Mouse (Mus musculus) adrenal gland, adult 2 months (tissue): ENCODE results near the gene Mif. TPM values are rescaled to one million over a fixed set of nuclear protein-coding genes. Genes with fewer than 3 reads are reported as not detected.
A peak's percentile ranks its signal among the peaks of the same experiment; 100 is the strongest.
"Not testable (repeated sequence)": the region's sequence is repeated elsewhere in the genome, so short reads cannot be mapped to it uniquely, and the experiment has no call there.

Experiments used
- DNase-seq: peaks from one replicate; pipeline ENCODE4 v3.0.0; 2021
- polyA plus RNA-seq: library from polyadenylated mRNA; depleted of rRNA; stranded (reverse); fragments of >200 nt; gene quantifications from 2 replicates; pipeline ENCODE4 v1.2.3, GENCODE M21; 2012
- total RNA-seq, 2 experiments: library from RNA; stranded (reverse); gene quantifications; 2 replicates each; pipeline ENCODE4 v1.2.3; 2021

Mif gene
- total and polyA plus RNA-seq, 3 experiments = 268 to 1,719 (median 376) TPM

DNA sequence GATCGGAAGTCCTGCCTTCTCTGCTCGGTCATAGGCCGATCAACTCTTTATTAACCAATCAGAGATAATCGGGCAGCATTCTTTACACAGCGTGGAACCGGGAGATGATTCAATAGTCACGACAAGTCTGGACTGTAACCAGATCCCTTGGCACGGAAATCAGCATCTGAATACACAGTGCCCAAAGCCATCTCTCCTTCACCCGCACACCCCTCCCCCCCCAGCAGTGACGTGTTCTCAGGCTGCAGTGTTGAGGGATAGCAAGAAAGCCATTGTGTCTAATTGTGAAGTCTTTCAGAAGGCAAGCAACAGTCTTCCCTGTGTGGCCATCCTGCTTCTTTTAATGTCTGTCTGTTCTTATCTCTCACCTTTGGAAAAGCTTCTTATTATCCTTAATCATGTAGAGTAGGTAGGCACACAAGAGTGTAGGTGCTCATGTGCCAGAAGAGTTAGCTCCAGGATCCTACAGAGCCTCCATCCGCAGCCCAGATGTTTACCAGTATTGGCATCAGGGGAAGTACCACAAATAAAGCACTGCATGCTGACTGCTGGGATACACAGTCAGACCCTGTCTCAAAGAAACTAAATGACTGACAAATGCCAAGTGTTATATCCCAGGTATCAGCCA lies 13.0 kb upstream of the Mif start:
- peak; percentile 92 for DNase-seq

DNA sequence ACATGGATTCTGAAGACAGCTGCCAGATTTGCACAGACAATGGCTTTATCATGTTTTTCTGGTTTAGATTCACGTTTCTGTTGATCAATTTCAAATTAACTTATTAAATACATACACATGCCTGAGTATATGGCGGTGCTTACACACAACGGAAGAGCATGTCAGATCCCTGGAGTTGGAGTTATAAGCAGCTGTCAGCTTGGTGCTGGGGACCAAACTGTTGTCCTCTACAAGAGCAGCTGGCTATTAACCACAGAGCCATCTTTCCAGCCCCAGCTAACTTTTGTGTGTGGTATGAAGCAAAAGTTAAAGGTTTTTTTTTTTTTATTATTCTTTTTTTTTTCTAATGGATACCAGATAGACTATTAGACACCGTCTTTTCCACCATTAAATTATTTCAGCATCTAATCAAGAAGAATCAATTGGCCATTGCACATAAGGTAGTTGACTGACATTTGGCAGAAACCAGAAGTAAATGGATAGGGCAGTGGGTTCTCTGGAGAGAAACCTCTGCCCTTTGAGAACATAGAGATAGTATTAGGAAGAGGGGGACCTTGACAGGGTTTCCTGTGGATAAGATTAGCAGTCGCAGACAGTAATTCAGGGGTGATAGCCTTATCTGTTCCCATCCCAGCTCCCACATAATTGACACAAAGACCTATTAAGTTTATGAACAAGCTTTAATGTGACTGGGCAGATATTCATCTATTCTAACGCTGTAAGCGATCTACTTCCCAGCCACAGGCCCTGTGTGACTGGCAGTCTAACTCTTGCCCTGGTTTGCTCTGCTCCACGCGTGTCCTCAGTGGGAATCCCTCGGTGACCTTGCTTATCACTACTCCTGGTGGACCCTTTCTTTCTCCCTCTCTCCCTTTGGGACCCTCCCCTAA lies 12.2 kb upstream of the Mif start:
- no peak for DNase-seq

DNA sequence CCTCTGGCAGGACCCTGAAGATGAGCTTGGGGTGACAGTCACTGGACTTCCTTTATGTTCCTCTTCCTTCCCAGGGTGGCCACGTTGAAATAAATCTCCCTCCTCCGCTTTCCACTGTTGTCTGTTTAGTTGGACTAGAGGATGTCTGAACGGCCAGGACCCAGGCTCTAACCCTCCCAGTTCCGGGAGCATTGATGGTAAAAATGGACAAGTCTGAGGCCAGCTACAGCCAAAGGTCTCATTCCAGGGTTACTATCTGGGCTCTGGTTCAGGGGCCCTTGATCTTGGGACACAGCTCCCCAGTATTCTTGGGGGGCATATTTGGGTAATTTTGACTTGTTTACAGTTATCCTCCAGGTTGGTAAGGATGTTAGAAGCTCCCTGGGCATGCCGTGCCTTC lies 1.5 kb upstream of the Mif start:
- DNase-seq = no peak

DNA sequence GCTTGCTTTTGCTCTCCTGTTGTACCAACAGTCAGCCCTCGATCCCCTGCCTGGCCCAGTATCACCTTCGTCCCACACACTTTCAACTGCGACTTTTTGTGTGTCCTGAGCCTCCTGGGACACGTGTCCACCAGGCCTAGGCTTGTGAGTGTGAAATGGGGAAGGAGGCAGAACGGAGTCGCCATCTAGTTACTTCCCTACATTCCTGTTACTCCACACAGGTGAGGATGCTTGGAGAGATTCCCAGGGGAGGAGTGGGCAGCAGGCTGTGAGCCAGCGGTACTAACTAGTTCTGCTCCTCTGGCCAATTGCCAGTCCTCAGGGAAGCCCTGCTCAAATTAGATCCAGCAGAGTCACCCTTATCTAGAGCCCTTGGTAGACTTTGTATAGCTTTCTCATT lies 706 bp upstream of the Mif start:
- DNase-seq = no peak

DNA sequence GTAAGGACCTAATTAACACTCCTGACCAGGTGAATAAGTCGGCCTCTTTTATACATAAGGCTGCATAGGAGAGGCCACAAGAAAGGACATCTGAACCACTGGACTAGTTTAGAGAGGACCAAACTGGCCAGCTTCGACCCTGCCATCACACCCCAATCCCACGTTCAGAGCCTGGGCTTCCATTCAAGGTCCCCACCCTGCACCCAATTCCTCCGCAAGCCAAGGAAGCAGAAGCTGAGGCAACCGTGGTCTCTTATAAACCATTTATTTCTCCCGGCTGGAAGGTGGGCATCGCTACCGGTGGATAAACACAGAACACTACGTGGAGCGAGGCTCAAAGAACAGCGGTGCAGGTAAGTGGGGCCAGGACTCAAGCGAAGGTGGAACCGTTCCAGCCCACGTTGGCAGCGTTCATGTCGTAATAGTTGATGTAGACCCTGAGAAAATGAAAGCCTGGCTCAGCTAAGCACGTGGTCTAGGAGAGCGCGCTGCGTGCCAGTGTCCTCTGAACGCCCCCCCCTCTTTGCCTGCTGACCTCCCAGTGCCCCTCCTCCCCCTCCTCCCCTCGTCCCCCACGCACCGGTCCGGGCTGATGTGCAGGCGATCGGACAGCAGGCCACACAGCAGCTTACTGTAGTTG lies 813 bp downstream of the Mif start:
- DNase-seq = peak; percentile 49

DNA sequence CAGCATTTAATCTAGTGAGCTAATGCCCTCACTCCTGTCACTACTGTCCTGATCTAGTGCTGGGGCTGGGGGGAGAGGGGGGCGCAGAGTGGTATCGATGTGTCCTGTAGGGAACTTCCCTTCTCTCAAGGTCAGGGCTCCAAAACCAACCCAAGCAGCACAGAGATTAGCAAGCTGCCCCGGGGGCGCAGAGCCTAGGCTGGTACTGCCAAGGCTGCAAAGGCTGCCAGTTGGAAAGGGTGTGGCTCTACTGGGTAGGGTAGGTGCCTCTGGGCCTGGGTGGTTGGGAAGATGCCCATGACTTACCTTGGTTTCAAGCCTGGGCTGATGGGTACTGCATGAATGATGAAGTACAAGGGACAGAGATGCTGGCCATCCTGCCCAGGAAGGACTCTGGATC lies 2.4 kb downstream of the Mif start:
- no peak for DNase-seq

DNA sequence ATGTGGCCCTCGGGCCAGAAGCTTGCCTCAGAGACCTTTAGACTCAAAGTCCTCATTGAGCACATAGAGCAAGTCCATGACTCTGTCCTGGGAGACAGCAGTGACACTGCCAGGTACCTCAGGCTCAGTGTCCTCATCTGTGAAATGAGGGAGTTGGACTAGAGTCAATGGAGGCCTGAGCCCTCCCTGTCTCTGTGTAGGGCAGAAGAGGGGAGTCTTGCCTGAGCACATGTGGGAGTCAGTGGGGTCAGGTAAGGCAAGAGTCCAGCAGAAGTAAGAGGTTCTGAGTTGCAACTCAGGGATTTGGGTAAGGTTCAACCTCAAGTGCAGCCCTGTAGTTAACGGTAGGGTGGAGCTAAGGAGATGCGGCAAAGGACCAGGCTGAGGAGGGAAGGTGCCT lies 3.1 kb downstream of the Mif start:
- no peak for DNase-seq

DNA sequence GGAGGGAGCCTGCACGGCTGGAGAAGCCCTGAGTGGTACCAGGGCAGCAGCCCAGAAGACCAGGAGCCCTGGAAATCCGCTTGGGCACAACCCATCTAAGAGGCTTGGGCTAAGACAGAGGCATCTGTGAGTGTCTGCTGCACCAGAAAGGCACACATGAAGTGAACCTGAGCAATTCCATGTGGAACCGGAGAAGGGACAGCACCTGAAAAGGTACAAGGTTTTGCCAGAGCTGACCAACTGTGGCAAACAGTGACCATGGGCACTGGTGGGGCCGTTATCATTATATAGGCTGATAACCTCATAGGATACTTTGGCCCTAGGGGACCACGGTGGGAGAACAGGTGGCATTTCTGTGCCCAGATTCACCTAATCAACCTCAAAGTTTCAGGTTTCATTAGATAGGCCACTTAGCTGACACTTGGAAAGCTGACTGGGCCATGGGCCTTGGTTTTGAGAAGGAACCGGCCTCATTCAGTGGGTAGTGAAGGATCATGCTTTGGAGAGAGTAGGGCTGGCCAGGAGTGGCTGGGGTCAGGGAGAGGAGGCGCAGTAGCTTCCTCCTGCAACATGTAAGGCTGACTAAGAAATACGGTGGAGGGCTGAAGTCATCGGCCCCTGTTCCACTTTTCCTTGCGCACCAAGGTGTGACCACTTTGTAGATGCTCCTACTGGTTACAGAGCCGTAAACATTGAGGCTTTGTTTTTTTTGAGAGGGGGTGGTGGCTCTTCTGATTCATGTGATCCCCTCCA lies 3.7 kb downstream of the Mif start:
- no peak for DNase-seq

DNA sequence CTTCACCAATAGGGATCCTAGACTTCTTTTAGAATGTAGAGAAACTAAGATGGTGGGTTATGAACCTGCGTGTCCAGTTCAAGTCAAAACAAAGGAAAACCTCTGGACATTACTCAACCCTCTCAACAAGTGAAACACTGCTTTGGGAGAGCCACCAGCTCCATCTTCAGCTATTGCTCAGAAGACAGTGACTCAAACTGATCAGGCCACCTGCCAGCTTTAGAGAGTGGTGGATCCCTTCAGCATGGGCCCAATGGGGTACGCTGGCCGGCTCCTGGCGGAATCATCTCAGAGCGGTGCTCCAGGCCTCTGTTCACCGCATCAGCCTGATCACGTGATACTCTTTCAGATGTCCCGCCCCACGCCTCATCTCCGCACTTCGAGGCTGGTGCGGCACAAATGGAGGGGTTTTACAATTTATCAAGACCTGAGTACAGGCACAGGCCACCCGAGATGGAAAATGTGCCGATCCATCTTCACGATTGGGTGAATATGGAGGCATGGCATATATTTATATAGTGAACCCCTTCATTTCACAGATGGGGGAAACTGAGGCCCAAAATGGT lies 4.5 kb downstream of the Mif start:
- no peak for DNase-seq

DNA sequence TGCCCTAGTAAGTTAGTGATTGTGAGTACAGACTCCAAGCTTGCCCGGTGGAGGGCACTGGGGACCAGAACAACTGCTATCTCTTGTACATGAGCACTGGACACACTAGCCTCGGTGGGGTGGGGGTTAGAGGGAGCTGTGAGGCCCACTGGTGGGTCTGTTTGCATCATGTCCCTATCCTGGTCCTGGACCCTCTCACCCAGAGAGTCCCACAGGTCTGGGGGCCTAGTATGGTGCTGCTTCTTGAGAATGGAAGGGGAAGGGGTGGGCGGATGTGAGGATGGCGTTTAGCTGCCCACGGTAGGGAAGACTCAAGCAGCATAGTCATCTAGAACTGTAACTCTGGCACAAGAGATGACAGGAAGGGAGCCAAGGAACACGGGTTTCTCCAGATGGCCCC lies 5.2 kb downstream of the Mif start:
- DNase-seq = no peak

DNA sequence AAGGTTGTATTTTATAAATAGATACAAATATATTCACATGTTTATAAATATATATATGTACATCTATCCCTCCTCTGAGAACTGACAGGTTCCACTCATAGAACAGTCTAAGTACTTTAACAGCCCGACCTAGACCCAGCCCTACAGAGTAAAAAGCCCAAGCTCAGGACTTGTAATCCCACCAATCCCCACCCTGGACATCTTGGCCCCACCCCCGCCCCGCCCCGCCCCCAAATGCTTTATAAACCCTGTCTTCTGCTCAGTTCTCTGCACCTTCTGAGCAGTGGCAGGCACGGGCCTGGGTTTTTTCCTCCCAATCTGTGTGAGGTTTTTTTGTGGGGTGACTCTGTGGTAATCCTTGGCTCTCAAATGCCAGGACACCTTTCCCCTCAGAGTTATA lies 5.9 kb downstream of the Mif start:
- no peak for DNase-seq

DNA sequence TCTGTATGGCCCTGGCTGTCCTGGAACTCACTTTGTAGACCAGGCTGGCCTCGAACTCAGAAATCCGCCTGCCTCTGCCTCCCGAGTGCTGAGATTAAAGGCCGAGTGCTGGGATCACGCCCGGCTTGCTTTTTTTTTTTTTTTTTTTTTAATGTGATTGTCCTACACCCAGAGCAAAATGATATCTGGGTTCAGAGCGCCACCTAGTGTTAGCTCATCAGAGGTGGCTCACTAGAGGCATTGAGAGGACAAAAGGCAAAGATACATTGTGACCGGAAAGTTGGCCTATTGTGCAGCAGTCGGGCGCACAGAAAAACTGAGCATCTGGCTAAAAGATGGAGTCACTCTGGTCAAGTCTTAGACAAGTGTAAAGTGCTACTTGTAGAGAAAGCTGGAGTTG lies 6.6 kb downstream of the Mif start:
- DNase-seq = peak; percentile 82

DNA sequence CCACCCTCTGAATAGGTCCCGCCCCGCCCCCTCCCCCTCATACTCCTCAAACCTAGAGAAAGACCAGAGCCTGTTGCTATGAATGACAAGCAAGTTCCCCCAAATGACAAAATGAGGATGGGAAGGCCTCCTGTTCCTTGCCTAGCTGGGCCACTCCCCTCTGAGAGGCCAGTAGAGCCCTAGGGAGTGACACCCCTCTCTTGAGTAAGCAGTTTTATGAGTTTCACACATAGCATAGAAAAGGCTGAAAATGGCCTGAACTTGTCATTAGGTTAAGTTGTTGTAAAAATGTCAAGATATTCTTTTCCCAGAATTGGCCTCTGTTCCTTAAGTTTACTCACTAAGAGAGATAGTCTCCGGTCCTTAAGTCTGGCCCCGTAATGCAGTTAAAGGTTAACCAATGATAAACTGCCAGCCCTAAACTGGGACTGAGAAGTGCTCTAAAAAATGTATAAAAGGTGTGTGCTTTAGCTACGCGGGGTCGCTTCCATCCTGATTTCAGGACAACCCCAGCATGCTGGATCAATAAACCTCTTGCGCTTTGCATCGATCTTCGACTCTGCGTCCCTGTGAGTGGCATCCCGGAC lies 7.4 kb downstream of the Mif start:
- DNase-seq = no peak

DNA sequence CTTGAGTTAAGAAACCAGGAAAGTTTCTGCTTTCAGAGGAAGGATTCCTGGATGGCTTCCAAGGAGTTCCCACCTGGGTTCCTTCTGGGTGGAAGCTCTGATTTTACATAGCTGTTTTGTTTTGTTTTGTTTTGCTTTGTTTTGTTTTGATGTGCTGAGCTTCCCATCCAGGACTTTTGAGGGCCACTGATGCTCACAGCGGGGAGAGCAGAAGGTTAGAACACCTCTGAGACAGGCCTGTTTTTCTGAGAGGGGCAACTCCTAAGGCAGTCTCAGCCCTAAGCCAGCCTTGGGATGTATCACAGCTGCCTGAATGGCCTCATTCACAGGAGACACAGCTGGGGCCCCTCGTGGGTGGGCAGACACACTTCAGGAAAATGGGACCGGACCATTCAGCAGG lies 8.4 kb downstream of the Mif start:
- no peak for DNase-seq

DNA sequence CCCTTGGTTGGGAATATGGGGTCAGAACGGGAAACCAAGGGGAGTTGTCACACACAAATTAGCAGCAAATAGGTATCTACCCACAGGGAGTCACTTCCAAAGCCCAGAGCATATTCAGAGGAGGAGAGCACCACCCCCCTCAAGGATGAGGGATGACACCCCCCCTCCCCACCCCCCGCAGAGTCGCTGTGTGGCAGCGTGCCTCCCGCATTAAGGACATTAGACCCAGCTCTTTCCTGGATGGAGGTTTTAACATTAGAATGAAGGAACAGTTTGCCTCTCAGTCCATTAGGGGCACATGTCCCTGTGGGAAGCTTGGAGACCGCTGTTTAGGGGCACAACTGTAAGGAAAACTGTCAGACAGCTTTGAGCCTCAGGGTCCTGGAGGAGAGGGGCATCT lies 9.0 kb downstream of the Mif start:
- no peak for DNase-seq

DNA sequence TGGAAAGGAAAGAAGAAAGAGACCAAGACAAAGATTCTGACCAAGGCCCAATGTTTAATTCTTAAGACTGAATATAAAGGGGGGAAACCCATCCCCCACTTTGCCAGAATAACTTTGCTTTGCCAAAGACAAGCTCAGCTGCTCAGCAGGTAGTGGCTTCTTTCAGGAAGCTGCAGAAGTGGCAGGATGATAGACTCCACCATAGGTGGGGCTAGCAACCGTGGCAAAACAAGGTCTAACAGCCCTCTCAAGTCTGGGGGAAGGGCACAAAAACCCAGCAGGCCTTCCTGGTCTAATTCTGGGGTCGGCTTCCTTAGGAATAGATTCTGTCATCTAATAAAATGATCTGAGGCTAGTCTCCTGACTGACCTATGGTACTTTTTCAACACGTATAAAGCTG lies 11.7 kb downstream of the Mif start:
- no peak for DNase-seq

DNA sequence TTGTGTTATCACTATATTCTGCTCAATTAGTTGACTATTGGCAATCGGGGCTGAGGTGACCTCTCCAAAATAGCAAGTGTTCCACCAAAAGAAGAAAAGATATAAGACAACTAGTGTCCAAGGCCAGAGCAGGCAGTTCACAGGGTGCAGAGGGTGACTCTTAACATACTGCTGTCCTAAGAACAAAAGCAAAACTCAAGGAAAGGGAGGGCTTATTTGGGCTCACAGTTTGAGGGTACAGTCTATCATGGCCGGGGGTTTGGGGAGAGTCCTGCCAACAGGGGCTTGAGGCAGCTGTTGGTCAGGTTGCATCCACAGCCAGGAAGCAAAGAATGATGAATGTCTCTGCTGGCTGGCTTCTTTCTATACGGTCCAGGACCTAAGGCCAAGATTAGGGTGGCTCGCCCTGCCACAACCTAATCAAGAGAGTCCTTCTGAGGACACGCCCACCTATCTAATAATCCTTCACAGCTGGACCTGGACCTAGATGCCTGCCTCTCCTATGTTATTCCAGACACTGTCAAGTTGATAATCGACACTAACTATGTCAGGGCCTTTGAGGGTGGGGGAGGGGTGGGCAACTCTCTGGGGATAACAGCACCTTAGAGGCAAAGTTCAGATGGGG lies 14.6 kb downstream of the Mif start:
- DNase-seq = no peak

DNA sequence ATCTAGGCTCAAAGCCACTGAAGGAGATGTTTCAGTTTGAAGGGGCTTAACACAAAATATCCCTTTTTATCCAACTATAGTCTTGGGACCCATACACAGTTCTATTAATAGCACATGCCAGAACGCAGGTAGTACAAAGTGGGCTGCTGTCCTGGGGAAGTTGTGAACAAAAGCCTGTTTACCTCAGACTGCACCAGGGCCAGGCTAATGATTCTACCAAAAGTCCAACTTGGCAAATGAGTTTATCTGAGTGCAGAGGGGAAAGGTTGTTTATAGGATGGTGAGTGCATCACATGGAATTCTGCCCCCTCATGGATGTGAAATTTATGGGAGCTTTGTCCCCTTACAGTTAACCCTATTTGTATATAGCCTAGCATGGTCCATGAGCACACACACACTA lies 15.2 kb downstream of the Mif start:
- no peak for DNase-seq

DNA sequence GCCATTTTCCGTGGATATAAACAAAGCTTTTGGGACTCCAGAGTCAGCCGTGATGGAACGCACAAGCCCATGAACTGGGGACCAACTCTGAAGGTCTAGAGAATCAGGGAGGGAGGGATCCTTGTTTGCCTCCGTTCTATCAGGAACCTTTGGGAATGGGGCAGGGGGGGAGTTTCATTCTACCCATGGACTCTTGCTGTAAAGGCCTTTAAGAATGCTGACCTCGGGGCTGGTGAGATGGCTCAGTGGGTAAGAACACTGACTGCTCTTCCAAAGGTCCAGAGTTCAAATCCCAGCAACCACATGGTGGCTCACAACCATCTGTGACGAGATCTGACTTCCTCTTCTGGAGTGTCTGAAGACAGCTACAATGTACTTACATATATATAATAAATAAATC lies 16.1 kb downstream of the Mif start:
- not testable (repeated sequence) for DNase-seq

DNA sequence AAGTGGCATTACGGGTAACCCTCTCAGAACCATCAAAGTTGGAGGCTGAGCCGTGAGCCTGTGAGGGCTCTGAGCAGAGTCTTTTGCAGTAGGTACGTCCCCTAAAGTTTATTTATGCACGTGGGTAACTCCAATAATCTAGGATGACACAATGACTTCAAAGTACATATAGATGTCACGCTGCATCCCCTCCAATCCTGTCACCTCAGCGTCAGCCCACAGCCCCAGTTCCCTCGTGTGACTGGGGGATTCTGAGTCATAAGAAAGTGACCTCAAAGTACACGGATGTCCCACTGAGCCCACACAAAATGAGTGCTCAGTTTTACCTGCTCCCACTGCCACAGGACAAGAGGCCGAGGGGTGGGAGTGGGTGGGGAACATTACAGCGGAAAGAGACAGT lies 20.9 kb downstream of the Mif start:
- no peak for DNase-seq

DNA sequence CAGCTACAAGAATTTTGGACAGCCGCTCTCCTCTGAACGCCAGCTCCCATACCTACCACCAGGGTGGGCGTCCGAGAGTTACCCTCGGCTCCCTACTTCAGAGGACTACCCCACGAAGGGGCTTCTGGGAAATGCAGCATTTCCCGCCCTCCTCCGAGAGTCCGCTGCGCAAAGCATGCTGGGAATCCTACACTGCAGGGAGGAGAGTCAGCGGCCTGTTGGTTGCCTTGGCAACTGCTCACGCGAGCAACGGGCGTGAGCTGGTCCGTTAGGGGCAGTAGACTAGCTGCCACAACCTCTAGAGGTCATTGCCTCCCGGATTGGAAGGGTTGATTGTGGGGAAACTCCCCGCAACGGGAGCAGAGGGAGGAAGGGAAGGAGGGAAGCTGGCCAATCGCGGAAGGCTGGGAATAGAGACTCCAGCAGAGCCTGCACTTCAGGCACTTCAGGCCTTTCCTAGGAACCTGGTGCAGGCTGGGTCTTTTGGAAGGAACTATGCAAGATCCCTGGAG lies 22.7 kb downstream of the Mif start, which contains the start of gene Gstt2:
Gene Gstt2, minus strand, starts transcription at position 177 of the 512 bp plus-strand sequence.
- DNase-seq = peak; percentile 95
